Mouse (Mus musculus): Measurements from ENCODE around the gene Zfp697. TPM values are rescaled to one million over a fixed set of nuclear protein-coding genes. Genes with fewer than 3 reads are reported as not detected.

Gene Zfp697
- polyA plus RNA-seq, 1 experiment: 0.25 TPM

GRCm38 (mm10) chr3:98782181-98782868 is 400.1 kb downstream of the Zfp697 start:
- Histone ChIP-seq H3K4me1 (ENCODE audit: control insufficient read depth, insufficient read depth, low read length) (no peaks in the 10 kb centered on the region), H3K4me3 (ENCODE audit: insufficient read depth, low read length) (no peak overlapping the region), H3K27ac (ENCODE audit: insufficient read depth, low read depth, low read length) (no peak overlapping the region)
- TF ChIP-seq CTCF (IDR thresholded peaks at IDR 0.05; ENCODE audit: low read depth, low read length) (no peak), POLR2A (IDR thresholded peaks at IDR 0.05; ENCODE audit: borderline replicate concordance, low read depth, low read length) (no peak)

GRCm38 (mm10) chr3:98786551-98786950 is 404.3 kb downstream of the Zfp697 start:
- H3K27ac ChIP-seq (ENCODE audit: insufficient read depth, low read depth, low read length): no peak overlapping the region
- no peaks in the 10 kb centered on the region for H3K4me1 ChIP-seq (ENCODE audit: control insufficient read depth, insufficient read depth, low read length)
- TF ChIP-seq POLR2A (IDR thresholded peaks at IDR 0.05; ENCODE audit: borderline replicate concordance, low read depth, low read length) (no peak), CTCF (IDR thresholded peaks at IDR 0.05; ENCODE audit: low read depth, low read length) (no peak)
- no peak overlapping the region for H3K4me3 ChIP-seq (ENCODE audit: insufficient read depth, low read length)

Other genes starting within 250 kb of the Zfp697 start
- not detected in 2 replicates for gene Adam30, start 221.8 kb upstream of the Zfp697 start, polyA plus RNA-seq (2012; ENCODE audit: insufficient read depth, insufficient read length, missing spikeins)
- gene Reg4, start 160.3 kb upstream of the Zfp697 start, polyA plus RNA-seq (2012; ENCODE audit: insufficient read depth, insufficient read length, missing spikeins): not detected in 2 replicates
- not detected in 2 replicates for gene Hmgcs2, start 102.0 kb upstream of the Zfp697 start, polyA plus RNA-seq (2012; ENCODE audit: insufficient read depth, insufficient read length, missing spikeins)
- gene Phgdh, start 42.5 kb upstream of the Zfp697 start, polyA plus RNA-seq (2012; ENCODE audit: insufficient read depth, insufficient read length, missing spikeins): 3.3 and 3.8 TPM in 2 replicates
- gene Gm4450, start 74.7 kb downstream of the Zfp697 start, polyA plus RNA-seq (2012; ENCODE audit: insufficient read depth, insufficient read length, missing spikeins): not detected in 2 replicates
- not detected in 2 replicates for gene Hsd3b4, start 128.1 kb downstream of the Zfp697 start, polyA plus RNA-seq (2012; ENCODE audit: insufficient read depth, insufficient read length, missing spikeins)
- not detected in 2 replicates for gene Gm10681, start 206.3 kb downstream of the Zfp697 start, polyA plus RNA-seq (2012; ENCODE audit: insufficient read depth, insufficient read length, missing spikeins)
- not detected in 2 replicates for gene Hsd3b5, start 247.8 kb downstream of the Zfp697 start, polyA plus RNA-seq (2012; ENCODE audit: insufficient read depth, insufficient read length, missing spikeins)